Mouse (Mus musculus): Measurements from ENCODE around the gene Dido1. TPM values are rescaled to one million over a fixed set of nuclear protein-coding genes. Genes with fewer than 3 reads are reported as not detected.
A peak's percentile ranks its signal among the peaks of the same experiment; 100 is the strongest.

Gene Dido1
- 23.6 and 24.2 TPM in 2 replicates for polyA plus RNA-seq (2016; fragmentation: Nextera tagmentation; extraction: Ambion mirVana)

DNA sequence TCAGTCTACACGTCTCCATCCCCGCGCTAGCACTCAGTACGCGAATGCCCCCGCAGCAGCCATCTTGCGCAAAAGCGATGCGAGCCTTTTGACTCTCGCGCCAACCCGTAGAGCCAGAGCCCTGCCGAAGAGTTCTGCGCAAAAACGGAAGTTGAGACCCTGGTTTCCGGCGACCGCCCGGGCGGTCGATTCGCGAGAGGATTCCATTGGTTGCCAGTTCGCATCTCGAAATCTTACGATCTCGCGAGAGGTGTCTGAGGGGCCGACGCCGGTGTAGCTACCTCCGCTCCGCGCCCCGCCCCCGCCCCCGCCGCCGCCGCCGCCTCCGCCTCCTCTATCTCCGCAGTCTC lies at the start of gene Dido1, which contains the start of gene Gid8:
TSS of gene Dido1 (minus strand) at position 77 of the 350 bp plus-strand sequence.
TSS of gene Gid8 (plus strand) at position 195 of the 350 bp plus-strand sequence.
- peaks cover 32% of the 10 kb centered on the region for H3K4me1 ChIP-seq (replicated peaks)
- peak within 1 kb of the TSS; percentile 100 for H3K4me3 ChIP-seq
- H3K27me3 ChIP-seq (replicated peaks): no peaks in the 10 kb centered on the region
- no peaks in the 10 kb centered on the region for H3K9me3 ChIP-seq (replicated peaks)
- H3K27ac ChIP-seq (ENCODE audit: poor library complexity, severe bottlenecking): peak within 1 kb of the TSS; percentile 94
- peak; percentile 95 for ATAC-seq (ENCODE audit: insufficient number of reproducible peaks, low FRiP score)
- peaks cover 17% of the 10 kb centered on the region for H3K36me3 ChIP-seq
- H3K4me2 ChIP-seq: peak within 1 kb of the TSS; percentile 83
- under 1% methylated on average over 40 of the region's 43 CpGs for WGBS
- peak within 1 kb of the TSS; percentile 99 for H3K9ac ChIP-seq

DNA sequence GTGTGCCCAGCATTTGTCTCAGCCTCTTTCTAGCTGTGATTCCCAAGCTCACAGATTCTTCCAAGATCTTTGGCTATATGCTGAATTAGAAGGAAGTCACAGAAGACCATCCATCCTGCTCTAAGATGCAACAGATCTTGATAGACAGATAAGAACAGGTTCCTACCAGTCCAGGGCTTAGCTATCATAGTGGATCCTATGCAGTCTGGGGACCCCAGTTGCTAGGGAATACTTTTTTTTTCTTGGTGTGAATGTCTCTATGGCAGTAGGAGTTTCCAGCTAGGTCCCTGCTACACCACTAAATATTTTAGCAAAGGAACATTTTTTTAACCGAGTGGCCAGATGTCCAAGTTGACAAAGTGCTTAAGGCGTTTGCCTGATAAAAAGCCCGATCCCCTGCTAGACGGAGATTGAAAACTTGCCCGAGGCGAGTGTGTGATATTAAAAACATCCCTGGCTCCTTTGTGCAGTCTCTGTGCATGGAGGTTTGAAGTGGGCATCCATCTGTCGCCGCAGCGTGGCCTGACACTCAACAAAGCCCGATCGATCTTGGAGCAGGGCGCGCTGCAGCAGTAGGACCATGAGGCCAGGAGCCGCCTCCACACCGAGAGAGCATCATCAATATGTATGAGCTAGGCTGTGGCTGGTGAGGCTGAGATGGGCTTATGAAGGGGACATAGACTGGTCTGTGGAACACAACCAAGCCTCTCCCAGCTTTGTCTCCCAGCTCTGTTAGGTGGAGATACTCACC lies 48.9 kb upstream of the Dido1 start:
- no peak overlapping the region for H3K4me2 ChIP-seq
- no peak overlapping the region for H3K9ac ChIP-seq
- H3K4me1 ChIP-seq (replicated peaks): no peaks in the 10 kb centered on the region
- H3K9me3 ChIP-seq (replicated peaks): no peaks in the 10 kb centered on the region
- H3K27ac ChIP-seq (ENCODE audit: poor library complexity, severe bottlenecking): no peak overlapping the region
- no peak overlapping the region for H3K4me3 ChIP-seq
- WGBS: 57% methylated on average over 15 of the region's 15 CpGs
- H3K36me3 ChIP-seq: no peaks in the 10 kb centered on the region
- ATAC-seq (ENCODE audit: insufficient number of reproducible peaks, low FRiP score): no peak
- H3K27me3 ChIP-seq (replicated peaks): peaks cover 54% of the 10 kb centered on the region

DNA sequence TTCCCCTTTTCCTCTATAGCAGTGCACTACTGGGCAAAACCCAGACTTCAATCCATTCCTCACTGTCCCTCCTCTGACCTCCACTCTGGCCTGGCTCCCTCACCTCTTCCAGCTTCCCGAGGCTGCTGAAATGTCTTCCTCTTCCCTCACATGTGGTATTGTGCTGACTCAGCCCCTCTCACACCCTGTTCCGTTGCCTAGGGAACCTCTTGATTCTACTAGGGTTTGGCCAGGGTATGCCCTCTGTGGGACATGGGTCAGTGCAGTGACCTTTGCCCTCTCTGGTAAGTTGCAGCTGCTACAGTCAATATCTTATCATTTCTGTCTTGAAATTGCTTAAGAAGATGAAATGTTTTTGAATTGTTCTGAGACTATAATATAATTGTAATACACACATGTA lies 47.0 kb upstream of the Dido1 start:
- Histone ChIP-seq H3K27me3 (replicated peaks) (peaks cover 49% of the 10 kb centered on the region), H3K4me1 (replicated peaks) (no peaks in the 10 kb centered on the region), H3K9me3 (replicated peaks) (no peaks in the 10 kb centered on the region), H3K4me3 (no peak overlapping the region), H3K36me3 (no peaks in the 10 kb centered on the region), H3K4me2 (no peak overlapping the region), H3K9ac (no peak overlapping the region), H3K27ac (ENCODE audit: poor library complexity, severe bottlenecking) (no peak overlapping the region)
- WGBS: 40% methylated on average over 2 of the region's 2 CpGs
- ATAC-seq (ENCODE audit: insufficient number of reproducible peaks, low FRiP score): no peak

GRCm38 (mm10) chr2:180755896-180756295 lies 46.1 kb upstream of the Dido1 start:
- Histone ChIP-seq H3K27ac (ENCODE audit: poor library complexity, severe bottlenecking) (no peak overlapping the region), H3K4me2 (no peak overlapping the region), H3K36me3 (no peaks in the 10 kb centered on the region), H3K4me3 (no peak overlapping the region), H3K27me3 (replicated peaks) (peaks cover 43% of the 10 kb centered on the region), H3K9me3 (replicated peaks) (no peaks in the 10 kb centered on the region), H3K4me1 (replicated peaks) (no peaks in the 10 kb centered on the region), H3K9ac (no peak overlapping the region)
- ATAC-seq (ENCODE audit: insufficient number of reproducible peaks, low FRiP score): no peak
- WGBS: 2% methylated on average over 8 of the region's 8 CpGs

DNA sequence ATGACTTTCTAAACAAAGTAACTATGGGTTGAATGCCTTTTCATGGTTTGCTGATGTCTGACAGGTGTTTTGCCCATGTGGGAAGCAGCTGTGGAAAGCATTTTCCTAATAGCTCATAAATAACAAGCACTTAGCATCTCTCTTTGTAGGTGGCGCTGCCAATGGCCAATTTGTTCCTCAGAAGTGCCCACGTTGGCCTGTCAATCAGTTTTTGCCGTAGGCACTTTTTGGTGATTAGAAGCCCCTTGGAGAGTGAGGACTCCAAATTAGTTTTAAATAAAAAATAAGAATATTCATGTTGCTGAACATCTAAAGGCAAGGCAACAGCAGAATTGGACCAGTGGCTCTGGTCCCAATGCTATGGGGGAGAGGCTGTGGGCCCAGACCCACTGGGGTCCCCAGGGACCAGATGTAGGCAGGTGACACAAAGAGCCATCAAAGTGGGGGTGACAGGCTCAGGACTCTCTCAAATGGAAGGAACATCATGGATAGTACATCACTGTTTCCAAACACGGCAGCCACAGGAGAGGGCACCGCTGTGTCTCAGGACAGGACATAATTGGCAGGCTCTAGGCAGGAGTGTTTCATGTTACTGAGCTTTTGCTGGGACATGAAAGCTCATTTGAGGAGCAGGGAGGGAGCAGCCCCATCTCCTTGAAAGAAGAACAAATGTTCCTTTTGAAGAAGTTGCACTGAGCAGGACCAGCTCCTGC lies 45.3 kb upstream of the Dido1 start:
- H3K27me3 ChIP-seq (replicated peaks): peaks cover 43% of the 10 kb centered on the region
- WGBS: 72% methylated on average over 5 of the region's 5 CpGs
- H3K4me3 ChIP-seq: no peak overlapping the region
- no peak for ATAC-seq (ENCODE audit: insufficient number of reproducible peaks, low FRiP score)
- H3K27ac ChIP-seq (ENCODE audit: poor library complexity, severe bottlenecking): no peak overlapping the region
- H3K4me1 ChIP-seq (replicated peaks): no peaks in the 10 kb centered on the region
- H3K4me2 ChIP-seq: no peak overlapping the region
- no peak overlapping the region for H3K9ac ChIP-seq
- no peaks in the 10 kb centered on the region for H3K9me3 ChIP-seq (replicated peaks)
- no peaks in the 10 kb centered on the region for H3K36me3 ChIP-seq

DNA sequence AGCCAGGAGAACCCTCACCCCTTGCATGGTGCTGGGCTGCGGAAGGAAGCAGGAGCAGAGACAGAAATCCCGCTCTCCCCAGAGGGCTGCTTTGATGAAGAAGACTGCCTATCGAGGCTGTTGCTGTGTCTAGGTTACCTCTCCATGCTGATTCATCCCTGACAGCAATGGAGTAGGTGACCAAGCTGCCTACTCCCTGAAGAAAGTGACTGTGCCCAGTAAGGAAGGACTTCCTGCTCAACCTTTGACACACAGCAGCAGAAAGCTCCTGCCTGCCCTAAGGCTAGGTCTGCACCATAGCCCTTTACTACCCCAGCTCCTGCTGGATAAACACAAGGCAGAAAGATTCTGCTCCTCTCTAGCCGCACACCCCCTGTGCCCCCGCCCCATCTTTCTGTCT lies 39.1 kb upstream of the Dido1 start:
- ATAC-seq (ENCODE audit: insufficient number of reproducible peaks, low FRiP score): no peak
- no peak overlapping the region for H3K4me2 ChIP-seq
- H3K9ac ChIP-seq: no peak overlapping the region
- no peak overlapping the region for H3K27ac ChIP-seq (ENCODE audit: poor library complexity, severe bottlenecking)
- no peak overlapping the region for H3K4me3 ChIP-seq
- 56% methylated on average over 5 of the region's 5 CpGs for WGBS
- H3K27me3 ChIP-seq (replicated peaks): peaks cover 23% of the 10 kb centered on the region
- H3K9me3 ChIP-seq (replicated peaks): no peaks in the 10 kb centered on the region
- no peaks in the 10 kb centered on the region for H3K4me1 ChIP-seq (replicated peaks)
- H3K36me3 ChIP-seq: no peaks in the 10 kb centered on the region

DNA sequence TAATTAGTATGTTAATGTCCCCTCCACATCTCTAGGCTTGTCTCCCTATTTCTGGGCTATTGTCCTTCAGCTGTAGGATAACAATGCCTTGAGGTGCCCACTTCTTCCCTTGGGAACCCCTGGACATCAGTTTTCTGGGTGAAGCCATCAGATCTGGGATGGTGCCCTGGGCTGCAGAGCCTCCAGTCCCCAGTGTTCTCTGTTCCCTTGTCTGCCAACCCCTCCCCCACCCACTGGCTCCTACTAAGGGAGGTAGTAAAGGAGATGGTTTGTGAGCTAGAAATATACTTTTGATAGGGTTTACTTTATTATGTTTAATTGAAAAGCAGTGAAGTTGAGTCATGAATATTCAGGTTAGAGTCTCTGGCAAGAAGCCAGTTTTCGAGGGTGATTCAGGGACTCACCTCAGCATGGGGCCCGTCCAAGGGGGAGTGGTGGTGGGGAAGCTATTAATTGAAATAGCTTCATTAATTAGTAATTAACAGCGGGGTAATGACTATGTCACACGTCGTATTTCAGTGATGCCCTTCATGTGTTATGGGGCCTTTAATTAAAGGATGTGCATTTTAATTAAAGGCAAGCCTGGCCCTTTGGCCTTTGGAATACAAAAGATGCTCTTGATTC lies 36.9 kb upstream of the Dido1 start:
- Histone ChIP-seq H3K36me3 (no peaks in the 10 kb centered on the region), H3K4me1 (replicated peaks) (no peaks in the 10 kb centered on the region), H3K4me3 (no peak overlapping the region), H3K27me3 (replicated peaks) (peaks cover 15% of the 10 kb centered on the region), H3K9ac (no peak overlapping the region), H3K4me2 (no peak overlapping the region), H3K27ac (ENCODE audit: poor library complexity, severe bottlenecking) (no peak overlapping the region), H3K9me3 (replicated peaks) (no peaks in the 10 kb centered on the region)
- WGBS: 38% methylated on average over 5 of the region's 5 CpGs
- no peak for ATAC-seq (ENCODE audit: insufficient number of reproducible peaks, low FRiP score)

DNA sequence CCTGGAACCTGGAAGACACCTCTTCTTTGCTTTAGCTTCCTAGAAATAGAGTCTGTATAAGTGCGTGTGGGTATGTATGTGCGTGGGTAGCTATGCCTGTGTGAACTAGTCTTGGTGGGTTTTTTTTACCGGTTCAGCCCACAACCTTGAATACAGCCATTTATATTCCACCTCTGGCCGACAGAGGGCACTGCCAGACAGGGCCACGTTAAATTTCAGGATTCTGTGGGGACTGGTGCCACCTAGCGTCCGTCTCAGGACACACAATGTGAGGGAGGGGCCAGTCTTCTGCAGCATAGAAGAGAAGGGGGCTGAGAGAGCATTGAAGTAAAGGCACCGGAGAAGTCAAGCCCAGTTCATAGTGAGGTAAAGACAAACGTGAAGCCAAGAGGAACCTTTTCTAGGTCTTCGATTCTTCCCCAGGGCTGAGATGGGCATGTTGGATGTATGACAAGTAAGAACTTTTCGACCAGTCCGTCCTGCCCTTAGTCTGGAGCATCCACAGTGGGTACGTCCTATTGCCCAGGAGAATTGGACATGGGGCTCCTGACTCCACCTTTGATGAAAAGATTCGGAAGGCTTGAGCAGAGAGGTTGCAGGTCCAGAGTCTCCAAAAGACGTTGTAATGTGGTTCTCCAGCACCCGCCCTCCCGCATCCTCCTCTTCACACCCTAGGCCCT lies 35.6 kb upstream of the Dido1 start:
- no peak overlapping the region for H3K9ac ChIP-seq
- H3K9me3 ChIP-seq (replicated peaks): no peaks in the 10 kb centered on the region
- H3K4me2 ChIP-seq: no peak overlapping the region
- H3K4me1 ChIP-seq (replicated peaks): no peaks in the 10 kb centered on the region
- H3K36me3 ChIP-seq: no peaks in the 10 kb centered on the region
- no peak overlapping the region for H3K27ac ChIP-seq (ENCODE audit: poor library complexity, severe bottlenecking)
- peaks cover 15% of the 10 kb centered on the region for H3K27me3 ChIP-seq (replicated peaks)
- no peak overlapping the region for H3K4me3 ChIP-seq
- ATAC-seq (ENCODE audit: insufficient number of reproducible peaks, low FRiP score): peak; percentile 55; the same call in 1 of the 2 replicates
- 30% methylated on average over 17 of the region's 17 CpGs for WGBS

DNA sequence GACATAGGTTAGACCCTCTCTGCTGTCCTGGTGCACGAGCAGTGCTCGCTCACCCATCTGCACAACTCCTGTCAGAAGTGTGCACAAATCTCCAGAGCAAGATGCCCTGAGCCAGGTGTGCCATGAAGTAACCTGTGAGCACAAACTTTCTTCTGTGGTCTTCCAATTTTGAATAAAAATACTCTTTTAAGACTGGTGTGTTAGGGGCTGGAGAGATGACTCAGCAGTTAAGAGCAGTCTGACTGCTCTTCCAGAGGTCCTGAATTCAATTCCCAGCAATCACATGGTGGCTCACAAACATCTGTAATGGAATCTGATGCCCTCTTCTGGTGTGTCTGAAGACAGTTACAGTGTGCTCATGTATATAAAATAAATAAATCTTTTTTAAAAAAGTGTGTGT lies 33.5 kb upstream of the Dido1 start:
- H3K27me3 ChIP-seq (replicated peaks): peaks cover 12% of the 10 kb centered on the region

GRCm38 (mm10) chr2:180742820-180743219 lies 33.0 kb upstream of the Dido1 start:
- ATAC-seq (ENCODE audit: insufficient number of reproducible peaks, low FRiP score): no peak
- H3K4me1 ChIP-seq (replicated peaks): no peaks in the 10 kb centered on the region
- WGBS: 80% methylated on average over 6 of the region's 6 CpGs
- H3K4me3 ChIP-seq: no peak overlapping the region
- no peaks in the 10 kb centered on the region for H3K9me3 ChIP-seq (replicated peaks)
- no peaks in the 10 kb centered on the region for H3K36me3 ChIP-seq
- H3K27me3 ChIP-seq (replicated peaks): peaks cover 12% of the 10 kb centered on the region
- H3K9ac ChIP-seq: no peak overlapping the region
- H3K27ac ChIP-seq (ENCODE audit: poor library complexity, severe bottlenecking): no peak overlapping the region
- no peak overlapping the region for H3K4me2 ChIP-seq

More for the DNA sequence above, 33.5 kb upstream of the Dido1 start:
- no peak overlapping the region for H3K4me2 ChIP-seq
- no peaks in the 10 kb centered on the region for H3K4me1 ChIP-seq (replicated peaks)
- no peak overlapping the region for H3K27ac ChIP-seq (ENCODE audit: poor library complexity, severe bottlenecking)
- H3K36me3 ChIP-seq: no peaks in the 10 kb centered on the region
- WGBS: 81% methylated on average over 2 of the region's 2 CpGs
- no peak overlapping the region for H3K9ac ChIP-seq
- H3K9me3 ChIP-seq (replicated peaks): no peaks in the 10 kb centered on the region
- ATAC-seq (ENCODE audit: insufficient number of reproducible peaks, low FRiP score): no peak
- no peak overlapping the region for H3K4me3 ChIP-seq

GRCm38 (mm10) chr2:180741421-180741820 lies 31.6 kb upstream of the Dido1 start:
- Histone ChIP-seq H3K9me3 (replicated peaks) (no peaks in the 10 kb centered on the region), H3K4me1 (replicated peaks) (no peaks in the 10 kb centered on the region), H3K36me3 (no peaks in the 10 kb centered on the region), H3K27me3 (replicated peaks) (peaks cover 12% of the 10 kb centered on the region), H3K4me3 (no peak overlapping the region), H3K4me2 (no peak overlapping the region), H3K27ac (ENCODE audit: poor library complexity, severe bottlenecking) (no peak overlapping the region), H3K9ac (no peak overlapping the region)
- ATAC-seq (ENCODE audit: insufficient number of reproducible peaks, low FRiP score): no peak
- 64% methylated on average over 7 of the region's 7 CpGs for WGBS
